In genomic region chr11:81803544-81803943, GRCm38 (mm10) we compare ENCODE assay signal across 32 mouse cellular contexts. TPM values are rescaled to one million over a fixed set of nuclear protein-coding genes. Genes with fewer than 3 reads are reported as not detected.
"Had no signal": no experiment of that assay in that cellular context is flagged by ENCODE, and none has a peak within 500 bp of the region (broad histone marks: within the 10 kb centered on the region; RNA-seq: fewer than 3 reads in every experiment).

No protein-coding gene starts in this region.

- H3K9me3 ChIP-seq: hindbrain, embryonic 10.5 days; hindbrain, embryonic 12.5 days; intestine, embryonic 15.5 days; limb, embryonic 10.5 days; limb, embryonic 12.5 days; liver, embryonic 13.5 days; liver, embryonic 15.5 days had no signal

- H3K9ac ChIP-seq: hindbrain, embryonic 12.5 days; hindbrain, embryonic 14.5 days; intestine, embryonic 15.5 days; limb, embryonic 12.5 days; liver, embryonic 13.5 days; liver, embryonic 15.5 days; liver, postnatal 0 days had no signal

- DNase-seq: gastrocnemius, postnatal 14 days; gastrocnemius, postnatal 36 days; heart, adult 11 months; heart, adult 2 months; heart, postnatal 10 days; heart, postnatal 4 days; kidney, adult 18-20 months; kidney, adult 8-10 months; kidney, postnatal 10 days; kidney, postnatal 25 days; kidney, postnatal 4 days; liver; liver, embryonic 13.5 days; liver, postnatal 0 days had no signal

- ATAC-seq: hindbrain, embryonic 16.5 days; inflammation-experienced regulatory T-cells, adult 6 months; intestine, embryonic 15.5 days; intestine, postnatal 0 days; liver, postnatal 0 days had no signal

- H3K4me3 ChIP-seq: heart, adult 2 months; hindbrain, embryonic 10.5 days; hindbrain, embryonic 12.5 days; intestine, embryonic 15.5 days; layer of hippocampus, adult 2 months; limb, embryonic 10.5 days; limb, embryonic 12.5 days; liver, embryonic 13.5 days; liver, embryonic 15.5 days had no signal

- H3K4me2 ChIP-seq: heart, embryonic 11.5 days; hindbrain, embryonic 12.5 days; hindbrain, embryonic 14.5 days; intestine, embryonic 15.5 days; limb, embryonic 12.5 days; liver, embryonic 11.5 days; liver, embryonic 13.5 days; liver, embryonic 15.5 days had no signal

- H3K4me1 ChIP-seq: hindbrain, embryonic 10.5 days; hindbrain, embryonic 12.5 days; intestine, embryonic 15.5 days; liver, embryonic 13.5 days; liver, embryonic 15.5 days had no signal

- H3K27me3 ChIP-seq: hindbrain, embryonic 12.5 days; intestine, embryonic 15.5 days; liver, embryonic 13.5 days; liver, embryonic 15.5 days had no signal

- H3K36me3 ChIP-seq: hindbrain, embryonic 10.5 days; hindbrain, embryonic 12.5 days; intestine, embryonic 15.5 days; limb, embryonic 10.5 days; limb, embryonic 12.5 days; liver, embryonic 13.5 days; liver, embryonic 15.5 days had no signal

- H3K27ac ChIP-seq: heart, adult 2 months; hindbrain, embryonic 10.5 days; hindbrain, embryonic 12.5 days; hindbrain, embryonic 14.5 days; intestine, embryonic 15.5 days; layer of hippocampus, adult 2 months; limb, embryonic 10.5 days; limb, embryonic 12.5 days; liver, embryonic 13.5 days; liver, embryonic 15.5 days had no signal

RNA-seq across cellular contexts. Expression of gene 5530401A14Rik, which starts 56.9 kb away (rescaled TPM):
- polyA plus RNA-seq: gonadal fat pad, adult 2 months; heart, adult 2 months; heart, embryonic 14.5 days; heart, embryonic 16.5 days; inflammation-experienced regulatory T-cells, adult 6 months; intestine, embryonic 15.5 days; kidney, embryonic 14.5 days; kidney, embryonic 16.5 days; limb, embryonic 10.5 days; limb, embryonic 12.5 days; liver, embryonic 11.5 days; liver, embryonic 13.5 days; liver, embryonic 15.5 days; liver, postnatal 0 days had no signal
